Mouse (Mus musculus): ENCODE measurements at regions not wholly inside any gene's neighbourhood (a gene's known extent, or its start where the extent isn't known, plus 50 kb on each side); places are given as distances from the start of the nearest gene placed in this dataset.

DNA sequence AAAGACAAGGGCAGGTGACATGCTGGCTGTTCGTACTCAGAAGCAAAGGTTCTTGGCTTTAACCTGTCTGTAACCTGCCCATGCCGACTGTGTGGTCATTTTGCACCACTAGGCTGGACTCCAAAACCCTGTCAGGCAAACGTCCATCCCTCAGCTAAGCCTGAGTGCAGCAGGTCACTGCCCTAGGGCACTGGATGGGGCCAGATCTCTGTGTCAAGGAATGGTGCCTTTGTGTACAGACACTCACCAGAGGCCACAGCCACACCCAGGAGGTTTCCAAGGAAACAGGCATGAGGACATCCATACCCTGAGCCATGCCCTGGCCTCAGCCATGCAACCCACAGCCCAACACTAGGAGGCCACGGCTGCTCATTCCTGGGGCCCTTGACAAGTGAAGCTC is 149.7 kb upstream of the Cdh4 start:
- Histone ChIP-seq H3K4me2 (replicated peaks) (no peak overlapping the region), H3K4me3 (replicated peaks) (no peak overlapping the region), H3K36me3 (no peaks in the 10 kb centered on the region), H3K9me3 (no peaks in the 10 kb centered on the region), H3K27ac (no peak overlapping the region), H3K27me3 (replicated peaks) (no peaks in the 10 kb centered on the region), H3K4me1 (replicated peaks) (no peaks in the 10 kb centered on the region), H3K9ac (no peak overlapping the region)
- 41% methylated on average over 4 of the region's 4 CpGs for WGBS
- ATAC-seq, result no peak

DNA sequence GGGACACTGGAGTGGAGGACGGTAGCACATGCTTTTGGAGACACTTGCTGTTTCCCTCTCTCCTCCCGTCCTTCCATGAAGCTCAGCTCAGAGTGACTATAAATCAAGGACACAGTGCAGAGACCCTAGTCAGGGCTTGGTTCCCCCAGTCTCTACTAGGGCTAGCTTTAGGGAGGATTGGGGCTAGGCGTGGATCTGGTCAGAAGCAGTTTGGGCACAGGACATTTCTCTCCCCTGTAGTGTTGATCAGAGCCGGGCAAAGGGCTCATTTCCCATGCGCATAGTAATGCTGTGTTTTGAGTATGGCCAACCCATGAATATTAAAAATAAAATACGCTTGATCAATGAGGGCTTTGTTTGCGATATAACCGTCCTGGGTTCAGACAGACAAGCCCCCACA is 149.1 kb upstream of the Cdh4 start:
- Histone ChIP-seq H3K4me2 (replicated peaks) (no peak overlapping the region), H3K27ac (no peak overlapping the region), H3K36me3 (no peaks in the 10 kb centered on the region), H3K27me3 (replicated peaks) (no peaks in the 10 kb centered on the region), H3K9ac (no peak overlapping the region), H3K9me3 (no peaks in the 10 kb centered on the region), H3K4me3 (replicated peaks) (no peak overlapping the region), H3K4me1 (replicated peaks) (no peaks in the 10 kb centered on the region)
- ATAC-seq, result no peak
- WGBS, result 72% methylated on average over 8 of the region's 8 CpGs

DNA sequence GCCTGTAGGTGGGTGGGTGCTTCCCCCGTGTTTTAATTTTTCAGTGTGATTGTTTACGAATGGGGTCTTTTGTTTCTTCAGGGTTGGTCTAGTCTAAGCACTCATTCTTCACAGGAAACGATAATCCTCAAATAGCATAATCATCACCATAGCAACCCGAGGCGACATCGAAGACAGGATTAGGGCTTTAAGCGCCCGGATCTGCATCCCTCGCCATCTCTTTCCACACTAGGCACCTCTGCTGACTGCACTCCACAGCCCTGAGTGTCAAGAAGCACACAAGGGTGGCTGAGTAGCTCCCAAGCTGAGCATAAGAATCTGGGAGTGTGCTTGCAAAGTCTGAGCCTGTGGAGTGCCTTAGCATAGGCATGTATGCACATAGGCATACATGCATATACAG is 145.2 kb upstream of the Cdh4 start:
- Histone ChIP-seq H3K27ac (no peak overlapping the region), H3K4me3 (replicated peaks) (no peak overlapping the region), H3K36me3 (no peaks in the 10 kb centered on the region), H3K9me3 (no peaks in the 10 kb centered on the region), H3K27me3 (replicated peaks) (no peaks in the 10 kb centered on the region), H3K4me1 (replicated peaks) (no peaks in the 10 kb centered on the region), H3K9ac (no peak overlapping the region), H3K4me2 (replicated peaks) (no peak overlapping the region)
- ATAC-seq, result no peak
- WGBS, result 44% methylated on average over 9 of the region's 9 CpGs

DNA sequence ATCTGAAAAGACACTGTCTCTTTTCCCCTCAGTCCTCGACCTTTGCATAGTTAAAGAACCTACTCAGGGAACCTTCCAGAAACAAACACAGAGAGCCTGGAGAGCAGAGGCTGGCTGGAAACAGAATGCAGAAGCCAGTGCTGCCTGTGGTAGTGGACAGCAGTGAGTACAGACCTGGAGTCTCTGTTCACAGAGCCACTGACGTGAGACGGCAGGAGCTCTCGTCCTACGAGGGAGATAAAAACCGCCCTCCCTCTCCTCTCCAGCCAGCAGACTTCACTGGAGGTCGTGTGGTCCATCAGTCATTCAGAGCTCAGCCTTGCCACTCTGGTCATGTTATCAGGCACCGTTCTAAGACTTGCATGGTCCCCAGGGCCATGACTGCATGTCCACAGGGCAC is 138.5 kb upstream of the Cdh4 start:
- Histone ChIP-seq H3K9me3 (no peaks in the 10 kb centered on the region), H3K4me2 (replicated peaks) (no peak overlapping the region), H3K27ac (no peak overlapping the region), H3K9ac (no peak overlapping the region), H3K4me1 (replicated peaks) (0 out of 2 replicates have a peak, but pooled peaks cover 2% of the 10 kb centered on the region), H3K36me3 (no peaks in the 10 kb centered on the region), H3K27me3 (replicated peaks) (no peaks in the 10 kb centered on the region), H3K4me3 (replicated peaks) (no peak overlapping the region)
- WGBS, result 31% methylated on average over 8 of the region's 8 CpGs
- no peak for ATAC-seq

DNA sequence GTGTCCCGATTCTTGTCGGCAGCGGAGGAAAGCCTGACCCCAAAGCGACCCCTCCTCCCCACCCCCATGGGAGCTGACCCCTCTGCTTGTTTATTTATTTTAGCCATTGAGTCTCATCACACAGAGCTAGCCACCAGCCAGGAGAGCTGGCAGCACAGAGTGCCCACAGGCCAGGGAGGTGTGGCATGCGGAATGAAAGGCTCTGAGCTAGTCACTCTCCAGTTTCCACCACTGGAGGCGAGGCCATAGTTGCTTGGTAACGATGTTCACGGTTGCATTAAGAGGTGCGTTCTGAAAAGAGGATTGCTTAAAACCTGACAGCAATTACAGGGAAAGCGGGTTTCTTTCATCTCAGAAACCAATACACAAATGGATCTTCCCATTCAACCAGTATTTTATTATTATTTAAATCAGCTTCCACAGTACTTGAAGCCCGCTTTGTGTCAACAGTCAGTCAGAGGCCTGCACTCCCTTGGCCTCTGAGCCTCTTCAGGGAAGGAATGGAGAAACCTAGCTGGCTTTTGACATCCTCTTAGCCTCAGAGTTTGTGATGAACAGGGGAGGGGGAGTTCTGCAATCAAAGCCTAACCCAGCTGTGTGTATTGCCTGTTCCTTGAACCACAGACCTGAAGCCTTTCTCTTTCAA is 134.8 kb upstream of the Cdh4 start:
- H3K9ac ChIP-seq, result no peak overlapping the region
- H3K9me3 ChIP-seq, result no peaks in the 10 kb centered on the region
- H3K36me3 ChIP-seq, result no peaks in the 10 kb centered on the region
- 0 out of 2 replicates have a peak, but pooled peaks have one; percentile 17 for ATAC-seq
- no peak overlapping the region for H3K27ac ChIP-seq
- WGBS, result 25% methylated on average over 11 of the region's 11 CpGs
- H3K27me3 ChIP-seq (replicated peaks), result no peaks in the 10 kb centered on the region
- H3K4me1 ChIP-seq (replicated peaks), result 0 out of 2 replicates have a peak, but pooled peaks cover 2% of the 10 kb centered on the region
- no peak overlapping the region for H3K4me3 ChIP-seq (replicated peaks)
- no peak overlapping the region for H3K4me2 ChIP-seq (replicated peaks)

DNA sequence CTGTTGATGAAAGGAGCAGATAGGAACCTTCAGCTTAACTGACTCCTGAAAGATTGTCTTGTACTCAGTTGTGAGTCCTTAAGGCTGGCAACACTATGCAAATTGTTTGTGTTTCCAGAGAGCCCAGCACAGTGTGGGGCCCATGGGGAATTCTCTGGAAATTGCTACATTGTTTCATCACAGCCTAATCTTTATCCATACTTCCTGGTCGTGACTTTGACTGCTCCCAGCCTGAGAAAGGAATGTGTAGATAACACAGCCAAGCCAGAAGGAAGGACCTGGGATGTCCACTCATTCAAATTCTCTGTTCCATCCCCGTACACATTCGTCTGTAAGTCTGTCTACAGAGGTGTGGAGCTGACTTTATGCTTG is 134.3 kb upstream of the Cdh4 start:
- H3K4me1 ChIP-seq (replicated peaks), result 0 out of 2 replicates have a peak, but pooled peaks cover 2% of the 10 kb centered on the region
- 0 out of 2 replicates have a peak, but pooled peaks have one; percentile 39 for ATAC-seq
- no peak overlapping the region for H3K4me3 ChIP-seq (replicated peaks)
- H3K27ac ChIP-seq, result no peak overlapping the region
- H3K9me3 ChIP-seq, result no peaks in the 10 kb centered on the region
- H3K9ac ChIP-seq, result no peak overlapping the region
- 39% methylated on average over 3 of the region's 3 CpGs for WGBS
- H3K36me3 ChIP-seq, result no peaks in the 10 kb centered on the region
- H3K4me2 ChIP-seq (replicated peaks), result no peak overlapping the region
- no peaks in the 10 kb centered on the region for H3K27me3 ChIP-seq (replicated peaks)

DNA sequence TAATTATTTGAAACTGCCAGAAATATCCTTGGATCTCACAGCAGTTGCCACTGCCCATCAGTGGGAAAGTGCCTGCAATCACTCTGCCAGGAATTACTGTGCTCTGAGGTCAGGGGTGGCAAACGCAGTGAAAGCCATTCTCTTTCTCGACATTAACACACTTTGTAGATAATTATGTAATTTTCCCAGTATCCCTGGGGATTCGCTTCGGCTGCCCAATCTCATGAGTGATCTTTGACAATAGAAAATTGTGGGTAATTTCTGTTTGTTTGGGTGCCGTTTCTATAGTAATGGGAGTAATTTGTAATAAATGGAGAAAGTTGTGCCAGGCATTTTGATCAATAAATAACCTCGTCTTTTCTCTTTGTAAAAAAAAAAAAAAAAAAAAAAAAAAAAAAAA is 124.2 kb upstream of the Cdh4 start:
- Histone ChIP-seq H3K4me3 (replicated peaks) (no peak overlapping the region), H3K27me3 (replicated peaks) (no peaks in the 10 kb centered on the region), H3K9me3 (no peaks in the 10 kb centered on the region), H3K36me3 (no peaks in the 10 kb centered on the region), H3K27ac (no peak overlapping the region), H3K9ac (no peak overlapping the region), H3K4me2 (replicated peaks) (no peak overlapping the region), H3K4me1 (replicated peaks) (no peaks in the 10 kb centered on the region)
- no peak for ATAC-seq
- 71% methylated on average over 6 of the region's 6 CpGs for WGBS

DNA sequence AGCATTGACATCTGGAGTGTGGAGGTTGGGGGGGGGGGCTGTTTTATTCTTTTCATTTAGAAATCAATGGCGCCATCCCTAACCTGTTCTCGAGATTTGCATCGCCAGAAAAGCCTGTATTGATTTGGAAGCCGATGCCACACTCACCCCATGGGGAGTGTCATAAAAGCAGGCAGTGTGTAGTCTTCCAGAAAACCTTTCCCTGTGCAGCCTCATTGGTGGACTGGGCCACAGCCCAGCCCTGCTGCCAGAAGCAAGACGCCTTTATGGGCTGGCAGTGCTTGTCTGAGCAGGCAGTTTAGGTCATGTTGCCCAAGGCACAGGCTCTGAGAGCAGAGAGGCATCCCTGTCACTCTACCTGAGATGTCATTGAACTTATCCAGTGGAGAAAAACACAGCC is 117.0 kb upstream of the Cdh4 start:
- 74% methylated on average over 5 of the region's 5 CpGs for WGBS
- ATAC-seq, result no peak
- no peaks in the 10 kb centered on the region for H3K4me1 ChIP-seq (replicated peaks)
- no peak overlapping the region for H3K4me3 ChIP-seq (replicated peaks)
- no peaks in the 10 kb centered on the region for H3K9me3 ChIP-seq
- no peaks in the 10 kb centered on the region for H3K27me3 ChIP-seq (replicated peaks)
- no peak overlapping the region for H3K9ac ChIP-seq
- H3K27ac ChIP-seq, result no peak overlapping the region
- no peak overlapping the region for H3K4me2 ChIP-seq (replicated peaks)
- no peaks in the 10 kb centered on the region for H3K36me3 ChIP-seq

DNA sequence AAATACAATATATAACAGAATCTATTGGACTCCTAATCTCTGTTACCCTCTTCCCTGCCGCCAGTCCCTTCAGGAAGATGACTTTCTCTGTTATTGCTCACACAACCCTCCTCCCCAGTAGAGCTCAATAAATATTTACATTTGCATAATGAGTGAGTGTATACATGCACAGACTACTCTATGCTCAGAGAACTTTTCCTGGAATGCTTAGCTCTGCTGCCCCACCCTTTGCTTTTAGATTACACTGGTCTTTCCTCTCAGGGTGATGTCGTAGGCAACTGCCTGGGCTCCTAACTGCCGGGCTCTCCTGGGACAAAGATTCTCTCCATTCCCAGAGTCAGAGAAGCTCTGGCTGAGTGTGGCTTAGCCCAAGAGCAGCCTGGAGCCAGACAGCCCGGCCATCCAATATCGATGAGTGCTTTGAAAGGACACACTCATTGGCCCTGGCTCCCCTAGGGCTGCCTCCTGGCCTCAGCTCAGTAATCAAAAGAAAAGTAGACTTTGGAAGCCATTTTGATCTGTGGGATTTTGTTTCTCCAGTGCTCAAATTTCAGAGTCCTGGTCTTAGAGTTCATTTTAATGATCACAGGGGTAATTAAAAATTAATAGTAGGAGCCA is 109.2 kb upstream of the Cdh4 start:
- H3K4me2 ChIP-seq (replicated peaks), result no peak overlapping the region
- ATAC-seq, result peak; percentile 39; the same call in 1 of the 2 replicates

DNA sequence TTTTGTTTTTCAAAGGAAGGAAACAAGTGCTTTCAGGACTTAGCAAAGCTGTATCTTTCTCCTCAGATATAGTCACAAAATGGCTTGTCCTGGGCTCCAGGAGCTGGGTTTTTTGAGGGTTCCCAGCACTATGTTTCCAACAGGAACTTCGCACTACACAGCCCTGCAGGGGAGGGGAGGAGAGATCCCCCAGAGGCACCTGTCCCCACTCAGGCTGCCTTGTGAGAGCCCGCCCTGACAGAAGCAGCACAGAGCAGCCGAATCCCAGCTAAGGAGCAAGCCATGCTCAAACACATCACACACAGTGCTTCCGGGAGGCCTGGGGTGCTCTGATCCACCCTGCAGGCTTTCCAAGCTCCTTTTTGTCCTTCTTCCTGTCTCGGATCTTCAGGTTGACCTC is 108.6 kb upstream of the Cdh4 start:
- no peak overlapping the region for H3K4me3 ChIP-seq (replicated peaks)
- no peak for ATAC-seq
- no peaks in the 10 kb centered on the region for H3K36me3 ChIP-seq
- 75% methylated on average over 5 of the region's 5 CpGs for WGBS
- H3K4me2 ChIP-seq (replicated peaks), result no peak overlapping the region
- H3K4me1 ChIP-seq (replicated peaks), result 0 out of 2 replicates have a peak, but pooled peaks cover 3% of the 10 kb centered on the region
- H3K27me3 ChIP-seq (replicated peaks), result no peaks in the 10 kb centered on the region
- no peak overlapping the region for H3K27ac ChIP-seq
- H3K9me3 ChIP-seq, result no peaks in the 10 kb centered on the region
- H3K9ac ChIP-seq, result no peak overlapping the region

More for the DNA sequence above, 109.2 kb upstream of the Cdh4 start:
- Histone ChIP-seq H3K4me3 (replicated peaks) (no peak overlapping the region), H3K27me3 (replicated peaks) (no peaks in the 10 kb centered on the region), H3K36me3 (no peaks in the 10 kb centered on the region), H3K9ac (no peak overlapping the region), H3K4me1 (replicated peaks) (0 out of 2 replicates have a peak, but pooled peaks cover 3% of the 10 kb centered on the region), H3K9me3 (no peaks in the 10 kb centered on the region), H3K27ac (no peak overlapping the region)
- WGBS, result 45% methylated on average over 5 of the region's 5 CpGs

DNA sequence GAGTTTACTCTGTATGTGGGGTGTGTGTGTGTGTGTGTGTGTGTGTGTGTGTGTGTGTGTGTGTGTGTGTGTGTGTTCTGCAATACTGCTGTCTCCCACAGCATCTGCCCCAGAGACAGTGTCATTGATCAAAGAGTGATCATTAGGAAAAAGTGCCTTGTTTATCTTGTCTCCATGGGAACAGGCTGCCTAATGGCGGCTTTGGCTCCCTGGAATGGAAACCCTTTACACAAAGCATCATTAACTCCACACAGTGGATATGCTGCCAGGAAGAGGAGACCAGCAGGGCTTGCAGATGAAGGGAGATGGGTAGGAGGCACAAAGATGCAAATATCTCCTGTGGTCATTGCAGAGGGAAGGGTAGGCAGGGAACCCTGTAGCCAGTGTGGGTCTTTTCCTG is 106.0 kb upstream of the Cdh4 start:
- Histone ChIP-seq H3K9ac (no peak overlapping the region), H3K4me1 (replicated peaks) (0 out of 2 replicates have a peak, but pooled peaks cover 3% of the 10 kb centered on the region), H3K27me3 (replicated peaks) (no peaks in the 10 kb centered on the region), H3K4me3 (replicated peaks) (no peak overlapping the region), H3K4me2 (replicated peaks) (no peak overlapping the region), H3K36me3 (no peaks in the 10 kb centered on the region), H3K9me3 (no peaks in the 10 kb centered on the region), H3K27ac (no peak overlapping the region)
- 4% methylated on average over 1 of the region's 1 CpGs for WGBS
- no peak for ATAC-seq

DNA sequence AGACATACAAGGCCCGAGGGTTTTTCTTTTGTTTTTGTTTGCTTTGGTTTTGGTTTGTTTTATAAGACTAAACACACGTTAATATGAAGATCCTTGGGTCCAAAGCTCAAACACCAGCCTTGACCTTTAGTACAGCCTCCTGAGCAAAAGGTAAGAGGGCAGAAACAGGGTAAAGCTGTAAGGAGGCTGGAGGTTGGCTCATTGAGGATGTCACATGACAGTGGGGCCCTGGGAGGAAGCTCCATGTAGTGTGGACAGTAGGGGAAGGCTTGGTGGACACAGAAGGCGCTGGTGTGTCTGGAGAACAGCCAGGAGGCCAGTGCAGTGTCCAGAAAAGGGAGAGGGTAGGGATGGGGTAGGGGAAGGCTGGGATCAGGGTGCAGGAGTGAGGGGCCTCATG is 89.6 kb upstream of the Cdh4 start:
- ATAC-seq, result no peak
- Histone ChIP-seq H3K27me3 (replicated peaks) (no peaks in the 10 kb centered on the region), H3K4me2 (replicated peaks) (no peak overlapping the region), H3K9me3 (no peaks in the 10 kb centered on the region), H3K4me1 (replicated peaks) (no peaks in the 10 kb centered on the region), H3K36me3 (no peaks in the 10 kb centered on the region), H3K27ac (no peak overlapping the region), H3K4me3 (replicated peaks) (no peak overlapping the region), H3K9ac (no peak overlapping the region)
- WGBS, result 54% methylated on average over 3 of the region's 3 CpGs

DNA sequence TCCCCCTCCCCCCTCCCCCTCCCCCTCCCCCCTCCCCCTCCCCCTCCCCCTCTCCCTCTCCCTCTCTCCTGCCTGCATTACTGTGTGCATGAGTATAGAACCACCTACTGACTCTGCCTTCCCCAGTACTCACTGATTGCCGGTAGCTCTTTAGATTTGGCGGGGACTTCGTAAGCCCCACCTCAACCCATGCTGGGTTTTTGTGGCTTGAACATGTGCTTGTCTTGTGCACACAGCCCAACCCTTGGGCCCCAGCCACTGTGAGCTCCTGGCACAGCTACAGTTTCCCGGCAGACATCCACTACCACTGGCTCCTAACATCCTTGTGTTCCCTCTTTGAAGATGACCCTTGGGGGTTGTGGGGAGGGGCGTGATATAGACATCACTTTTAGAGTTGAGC is 87.4 kb upstream of the Cdh4 start:
- Histone ChIP-seq H3K9me3 (no peaks in the 10 kb centered on the region), H3K27ac (no peak overlapping the region), H3K27me3 (replicated peaks) (no peaks in the 10 kb centered on the region), H3K4me2 (replicated peaks) (no peak overlapping the region), H3K4me3 (replicated peaks) (no peak overlapping the region), H3K9ac (no peak overlapping the region), H3K36me3 (no peaks in the 10 kb centered on the region), H3K4me1 (replicated peaks) (no peaks in the 10 kb centered on the region)
- ATAC-seq, result no peak
- WGBS, result 78% methylated on average over 5 of the region's 5 CpGs
